Mouse (Mus musculus): ENCODE results near the gene Axin2.

GRCm38 (mm10) chr11:108912174-108912573 lies 8.0 kb upstream of the Axin2 start:
- no peak for TF ChIP-seq CTCF (IDR thresholded peaks at IDR 0.05; ENCODE audit: extremely low read depth, insufficient read depth, insufficient read length, insufficient replicate concordance)
- no peak for TF ChIP-seq POLR2A (IDR thresholded peaks at IDR 0.05; ENCODE audit: low read depth, low read length)

Measured in spleen, adult 2 months (tissue).